ENCODE assay signal across 11 mouse cellular contexts in genomic region chr3:88437454-88437853, GRCm38 (mm10). TPM values are rescaled to one million over a fixed set of nuclear protein-coding genes. Genes with fewer than 3 reads are reported as not detected.
DNase-seq lines count a peak whose midpoint lies in the region; ATAC-seq and TF ChIP-seq lines count a peak whose summit lies in the region.
"Had no signal": no experiment of that assay in that cellular context is flagged by ENCODE, and none has a peak within 500 bp of the region (broad histone marks: within the 10 kb centered on the region; RNA-seq: fewer than 3 reads in every experiment).

No protein-coding gene starts in this region.

- peak overlapping the region; percentile 47 for H3K4me3 ChIP-seq in heart, embryonic 13.5 days
- H3K4me3 ChIP-seq in E14TG2a.4 (replicated peaks; ENCODE audit: low read length), result peak overlapping the region; percentile 74; the same call in 1 of the 2 replicates
- H3K4me3 ChIP-seq in hindbrain, embryonic 13.5 days, result 0 out of 2 replicates have a peak overlapping the region, but pooled peaks have one; percentile 11
- H3K4me3 ChIP-seq in limb, embryonic 10.5 days, result peak overlapping the region; percentile 50

- no peaks in the 10 kb centered on the region for H3K9me3 ChIP-seq in heart, embryonic 13.5 days
- H3K9me3 ChIP-seq in E14TG2a.4 (ENCODE audit: low read length), result no peaks in the 10 kb centered on the region
- no peaks in the 10 kb centered on the region for H3K9me3 ChIP-seq in hindbrain, embryonic 13.5 days
- no peaks in the 10 kb centered on the region for H3K9me3 ChIP-seq in limb, embryonic 10.5 days (replicated peaks)

- DNase-seq in heart, postnatal 10 days, result no peak
- no peak for DNase-seq in limb, embryonic 10.5 days (ENCODE audit: low spot score)
- no peak for DNase-seq in frontal cortex, adult 2 months (ENCODE audit: extremely low spot score in 1 of 2, low spot score in 1 of 2)
- DNase-seq in gastrocnemius, adult 18-20 months (ENCODE audit: low spot score), result no peak
- no peak for DNase-seq in spleen, postnatal 4 days (ENCODE audit: low spot score in 2 of 2)
- DNase-seq: right cerebral cortex, adult 18-20 months had no signal

- TF ChIP-seq CTCF in E14TG2a.4 (conservative IDR thresholded peaks at IDR 0.05; ENCODE audit: low read length), result no peak

- peak overlapping the region; percentile 72 for H3K4me2 ChIP-seq in heart, embryonic 13.5 days
- peak overlapping the region; percentile 45 for H3K4me2 ChIP-seq in hindbrain, embryonic 13.5 days

- peaks cover 37% of the 10 kb centered on the region for H3K4me1 ChIP-seq in heart, embryonic 13.5 days
- peaks cover 71% of the 10 kb centered on the region for H3K4me1 ChIP-seq in E14TG2a.4 (replicated peaks; ENCODE audit: low read depth, low read length)
- H3K4me1 ChIP-seq in hindbrain, embryonic 13.5 days (replicated peaks), result peaks cover 18% of the 10 kb centered on the region
- H3K4me1 ChIP-seq in limb, embryonic 10.5 days, result peaks cover 51% of the 10 kb centered on the region

- H3K9ac ChIP-seq in heart, embryonic 13.5 days, result peak overlapping the region; percentile 72
- no peak overlapping the region; the same call in 1 of the 2 replicates for H3K9ac ChIP-seq in hindbrain, embryonic 13.5 days

- 63% methylated on average over 10 of the region's 10 CpGs for WGBS in heart, embryonic 13.5 days
- WGBS in hindbrain, embryonic 13.5 days, result 79% methylated on average over 10 of the region's 10 CpGs
- 81% methylated on average over 10 of the region's 10 CpGs for WGBS in limb, embryonic 10.5 days

- H3K27ac ChIP-seq in heart, embryonic 13.5 days (replicated peaks), result peak overlapping the region; percentile 66; the same call in 1 of the 2 replicates
- no peak overlapping the region for H3K27ac ChIP-seq in hindbrain, embryonic 13.5 days
- peak overlapping the region; percentile 81 for H3K27ac ChIP-seq in limb, embryonic 10.5 days
- H3K27ac ChIP-seq: macrophage had no signal

- H3K36me3 ChIP-seq in heart, embryonic 13.5 days, result no peaks in the 10 kb centered on the region
- peaks cover 17% of the 10 kb centered on the region for H3K36me3 ChIP-seq in E14TG2a.4 (ENCODE audit: insufficient read depth, low read length)
- H3K36me3 ChIP-seq in hindbrain, embryonic 13.5 days, result peaks cover 55% of the 10 kb centered on the region
- H3K36me3 ChIP-seq in limb, embryonic 10.5 days, result 0 out of 2 replicates have a peak, but pooled peaks cover 3% of the 10 kb centered on the region

- no peak for ATAC-seq in heart, embryonic 13.5 days (ENCODE audit: extremely low read depth, insufficient number of reproducible peaks, low FRiP score, low TSS enrichment)
- ATAC-seq in hindbrain, embryonic 13.5 days (ENCODE audit: low FRiP score), result no peak
- ATAC-seq: CD4-positive, CD25-positive, alpha-beta regulatory T cell, adult 4 months had no signal

- intact Hi-C loops in heart, postnatal 10 days (cut with DNase I), result no loop called here

- peaks cover 12% of the 10 kb centered on the region; the same call in 1 of the 2 replicates for H3K27me3 ChIP-seq in heart, embryonic 13.5 days (replicated peaks)
- H3K27me3 ChIP-seq in E14TG2a.4 (ENCODE audit: insufficient read depth, low read length), result no peaks in the 10 kb centered on the region
- H3K27me3 ChIP-seq in hindbrain, embryonic 13.5 days, result 0 out of 2 replicates have a peak, but pooled peaks cover 2% of the 10 kb centered on the region
- H3K27me3 ChIP-seq in limb, embryonic 10.5 days (ENCODE audit: low read depth, poor library complexity, severe bottlenecking), result peaks cover 34% of the 10 kb centered on the region

RNA-seq across cellular contexts. Expression of gene Slc25a44, which starts 12.5 kb away (rescaled TPM):
- 12.0 and 12.5 TPM in 2 replicates for polyA plus RNA-seq in heart, embryonic 13.5 days (2015; fragmentation: Nextera tagmentation; extraction: Ambion mirVana)
- 10 to 100 TPM; 15.2 to 16.3 TPM for total RNA-seq in heart, postnatal 10 days (2021)
- polyA plus RNA-seq in hindbrain, embryonic 13.5 days (2015; fragmentation: Nextera tagmentation; extraction: Ambion mirVana), result 32.5 and 32.8 TPM in 2 replicates
- 16.7 and 18.0 TPM in 2 replicates for polyA plus RNA-seq in limb, embryonic 10.5 days (2016; fragmentation: Nextera tagmentation; extraction: Ambion mirVana)
- 59.9 and 61.4 TPM in 2 replicates for polyA plus RNA-seq in frontal cortex, adult 2 months (2012; rRNA removed)
- 10 to 100 TPM; 18.4 to 19.1 TPM for total RNA-seq in gastrocnemius, adult 18-20 months (2021)

RNA-seq across cellular contexts. Expression of gene Sema4a, which starts 23.5 kb away (rescaled TPM):
- polyA plus RNA-seq in heart, embryonic 13.5 days (2015; fragmentation: Nextera tagmentation; extraction: Ambion mirVana), result 1.3 and 1.7 TPM in 2 replicates
- 1 to 10 TPM; 1.8 to 1.9 TPM for total RNA-seq in heart, postnatal 10 days (2021)
- polyA plus RNA-seq in hindbrain, embryonic 13.5 days (2015; fragmentation: Nextera tagmentation; extraction: Ambion mirVana), result 25.5 and 27.4 TPM in 2 replicates
- polyA plus RNA-seq in limb, embryonic 10.5 days (2016; fragmentation: Nextera tagmentation; extraction: Ambion mirVana), result 4.7 and 6.7 TPM in 2 replicates
- polyA plus RNA-seq in frontal cortex, adult 2 months (2012; rRNA removed), result 66.2 and 70.8 TPM in 2 replicates
- total RNA-seq in gastrocnemius, adult 18-20 months (2021), result 1 to 10 TPM; 1.4 to 2.0 TPM

RNA-seq across cellular contexts. Expression of gene Pmf1, which starts 27.3 kb away (rescaled TPM):
- 110 and 112 TPM in 2 replicates for polyA plus RNA-seq in heart, embryonic 13.5 days (2015; fragmentation: Nextera tagmentation; extraction: Ambion mirVana)
- 10 to 100 TPM; 43.4 to 49.5 TPM for total RNA-seq in heart, postnatal 10 days (2021)
- polyA plus RNA-seq in hindbrain, embryonic 13.5 days (2015; fragmentation: Nextera tagmentation; extraction: Ambion mirVana), result 36.9 and 37.8 TPM in 2 replicates
- 197 and 220 TPM in 2 replicates for polyA plus RNA-seq in limb, embryonic 10.5 days (2016; fragmentation: Nextera tagmentation; extraction: Ambion mirVana)
- polyA plus RNA-seq in frontal cortex, adult 2 months (2012; rRNA removed), result 12.6 and 14.3 TPM in 2 replicates
- 10 to 100 TPM; 16.9 to 17.4 TPM for total RNA-seq in gastrocnemius, adult 18-20 months (2021)

RNA-seq across cellular contexts. Expression of gene Bglap, which starts 53.2 kb away (rescaled TPM):
- not detected in 2 replicates for polyA plus RNA-seq in heart, embryonic 13.5 days (2015; fragmentation: Nextera tagmentation; extraction: Ambion mirVana)
- total RNA-seq in heart, postnatal 10 days (2021), result not detected
- not detected in 2 replicates for polyA plus RNA-seq in hindbrain, embryonic 13.5 days (2015; fragmentation: Nextera tagmentation; extraction: Ambion mirVana)
- 0.79 TPM in 1 of 2 replicates, not detected in the other for polyA plus RNA-seq in limb, embryonic 10.5 days (2016; fragmentation: Nextera tagmentation; extraction: Ambion mirVana)
- 0.34 and 2.3 TPM in 2 replicates for polyA plus RNA-seq in frontal cortex, adult 2 months (2012; rRNA removed)
- total RNA-seq in gastrocnemius, adult 18-20 months (2021), result not detected
- polyA plus RNA-seq: CD4-positive, CD25-positive, alpha-beta regulatory T cell, adult 4 months; macrophage had no signal

RNA-seq across cellular contexts. Expression of gene Bglap2, which starts 59.0 kb away (rescaled TPM):
- polyA plus RNA-seq in heart, embryonic 13.5 days (2015; fragmentation: Nextera tagmentation; extraction: Ambion mirVana), result not detected in 2 replicates
- total RNA-seq in heart, postnatal 10 days (2021), result not detected
- not detected in 2 replicates for polyA plus RNA-seq in hindbrain, embryonic 13.5 days (2015; fragmentation: Nextera tagmentation; extraction: Ambion mirVana)
- not detected in 2 replicates for polyA plus RNA-seq in limb, embryonic 10.5 days (2016; fragmentation: Nextera tagmentation; extraction: Ambion mirVana)
- 1.6 and 5.5 TPM in 2 replicates for polyA plus RNA-seq in frontal cortex, adult 2 months (2012; rRNA removed)
- total RNA-seq in gastrocnemius, adult 18-20 months (2021), result not detected
- polyA plus RNA-seq: CD4-positive, CD25-positive, alpha-beta regulatory T cell, adult 4 months; macrophage had no signal

Comparison
In these comparisons a context has a peak if more than half of its experiments do, and no peak if none do; other contexts are left out.
1. H3K4me3 ChIP-seq: peak in every context shown above with its lines; median percentile 74 in E14TG2a.4; 50 in limb, embryonic 10.5 days; 47 in heart, embryonic 13.5 days; 11 in hindbrain, embryonic 13.5 days.